Mouse (Mus musculus): ENCODE measurements around the gene Xlr4b. TPM values are rescaled to one million over a fixed set of nuclear protein-coding genes. Genes with fewer than 3 reads are reported as not detected.
"Not testable (repeated sequence)": the region's sequence is repeated elsewhere in the genome, so short reads cannot be mapped to it uniquely, and the experiment has no call there.

Xlr4b gene
- total RNA-seq (2021) (1 to 10 TPM in 1 of 2 experiments, under 1 TPM in 1; 0.32 to 1.9 TPM), polyA plus RNA-seq (2012; rRNA removed) (0.20 and 0.29 TPM in 2 replicates)
- long read RNA-seq, result 0 reads

GRCm38 (mm10) chrX:73213819-73214564 lies at the start of gene Xlr4b:
Gene Xlr4b, plus strand, starts transcription at chrX:73214333.
- 64% methylated on average over 19 of the region's 19 CpGs for WGBS
- intact Hi-C loops (cut with DNase I), result not testable (repeated sequence)

DNA sequence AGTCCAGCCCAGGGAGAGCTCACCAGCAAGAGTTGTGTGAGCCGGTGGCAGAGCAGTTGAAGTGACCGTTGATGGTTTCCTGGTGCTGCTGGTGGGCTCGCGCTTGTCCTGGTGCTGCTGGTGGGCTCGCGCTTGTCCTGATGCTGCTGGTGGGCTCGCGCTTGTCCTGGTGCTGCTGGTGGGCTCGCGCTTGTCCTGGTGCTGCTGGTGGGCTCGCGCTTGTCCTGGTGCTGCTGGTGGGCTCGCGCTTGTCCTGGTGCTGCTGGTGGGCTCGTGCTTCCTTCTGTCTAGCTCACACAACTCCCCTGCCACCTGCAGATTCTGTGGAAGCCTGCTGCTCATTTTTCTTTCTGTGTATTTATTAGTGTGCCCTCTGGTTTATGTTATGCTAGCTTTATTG lies 37.2 kb upstream of the Xlr4b start, which contains the start of gene Spin2d:
Gene Spin2d (minus strand): TSS at position 101 of the 400 bp plus-strand sequence.
- H3K36me3 ChIP-seq (ENCODE audit: control insufficient read depth, insufficient read depth, low read length); H3K27ac ChIP-seq; H3K27me3 ChIP-seq (ENCODE audit: control insufficient read depth, insufficient read depth, low read length); H3K4me1 ChIP-seq (ENCODE audit: control insufficient read depth, insufficient read depth, low read length); H3K79me2 ChIP-seq (replicated peaks; ENCODE audit: control insufficient read depth, insufficient read depth, low read length); intact Hi-C loops (cut with DNase I); DNase-seq; H3K4me3 ChIP-seq; H3K9ac ChIP-seq (ENCODE audit: low read depth, low read length): not testable (repeated sequence)
- WGBS, result 63% methylated on average over 5 of the region's 15 CpGs

More at GRCm38 (mm10) chrX:73213819-73214564, at the start of gene Xlr4b:
- not testable (repeated sequence) for DNase-seq; H3K79me2 ChIP-seq (replicated peaks; ENCODE audit: control insufficient read depth, insufficient read depth, low read length); H3K36me3 ChIP-seq (ENCODE audit: control insufficient read depth, insufficient read depth, low read length); H3K27ac ChIP-seq; H3K4me1 ChIP-seq (ENCODE audit: control insufficient read depth, insufficient read depth, low read length); H3K4me3 ChIP-seq; H3K27me3 ChIP-seq (ENCODE audit: control insufficient read depth, insufficient read depth, low read length); H3K9ac ChIP-seq (ENCODE audit: low read depth, low read length)

- H3K4me1 ChIP-seq (ENCODE audit: control insufficient read depth, insufficient read depth, low read length); H3K36me3 ChIP-seq (ENCODE audit: control insufficient read depth, insufficient read depth, low read length); H3K4me3 ChIP-seq; H3K79me2 ChIP-seq (replicated peaks; ENCODE audit: control insufficient read depth, insufficient read depth, low read length); intact Hi-C loops (cut with DNase I); H3K27ac ChIP-seq; H3K27me3 ChIP-seq (ENCODE audit: control insufficient read depth, insufficient read depth, low read length); H3K9ac ChIP-seq (ENCODE audit: low read depth, low read length): not testable (repeated sequence)
- WGBS, result 80% methylated on average over 10 of the region's 12 CpGs
- DNase-seq, result peak in 1 of 2 experiments; percentile 29
These were observed 22.2 kb upstream of the Xlr4b start, which contains the start of gene Xlr3b for GRCm38 (mm10) chrX:73191934-73192333. Gene Xlr3b, plus strand, starts transcription at chrX:73192207.

GRCm38 (mm10) chrX:73225365-73225764 lies 11.2 kb downstream of the Xlr4b start:
- Histone ChIP-seq H3K36me3 (ENCODE audit: control insufficient read depth, insufficient read depth, low read length) (no peaks in the 10 kb centered on the region; the same call in 1 of the 2 replicates), H3K4me3 (no peak overlapping the region), H3K79me2 (replicated peaks; ENCODE audit: control insufficient read depth, insufficient read depth, low read length) (no peaks in the 10 kb centered on the region), H3K4me1 (ENCODE audit: control insufficient read depth, insufficient read depth, low read length) (no peaks in the 10 kb centered on the region; the same call in 1 of the 2 replicates), H3K27me3 (ENCODE audit: control insufficient read depth, insufficient read depth, low read length) (no peaks in the 10 kb centered on the region), H3K9ac (ENCODE audit: low read depth, low read length) (no peak overlapping the region), H3K27ac (no peak overlapping the region)
- WGBS, result 56% methylated on average over 1 of the region's 1 CpGs
- intact Hi-C loops (cut with DNase I), result loop anchor here (10.0 kb wide), 1 partner anchor 119 kb away; the partner anchor contains the start of gene Zfp275
- no peak for DNase-seq
- TF ChIP-seq CTCF (IDR thresholded peaks at IDR 0.05), result no peak

DNA sequence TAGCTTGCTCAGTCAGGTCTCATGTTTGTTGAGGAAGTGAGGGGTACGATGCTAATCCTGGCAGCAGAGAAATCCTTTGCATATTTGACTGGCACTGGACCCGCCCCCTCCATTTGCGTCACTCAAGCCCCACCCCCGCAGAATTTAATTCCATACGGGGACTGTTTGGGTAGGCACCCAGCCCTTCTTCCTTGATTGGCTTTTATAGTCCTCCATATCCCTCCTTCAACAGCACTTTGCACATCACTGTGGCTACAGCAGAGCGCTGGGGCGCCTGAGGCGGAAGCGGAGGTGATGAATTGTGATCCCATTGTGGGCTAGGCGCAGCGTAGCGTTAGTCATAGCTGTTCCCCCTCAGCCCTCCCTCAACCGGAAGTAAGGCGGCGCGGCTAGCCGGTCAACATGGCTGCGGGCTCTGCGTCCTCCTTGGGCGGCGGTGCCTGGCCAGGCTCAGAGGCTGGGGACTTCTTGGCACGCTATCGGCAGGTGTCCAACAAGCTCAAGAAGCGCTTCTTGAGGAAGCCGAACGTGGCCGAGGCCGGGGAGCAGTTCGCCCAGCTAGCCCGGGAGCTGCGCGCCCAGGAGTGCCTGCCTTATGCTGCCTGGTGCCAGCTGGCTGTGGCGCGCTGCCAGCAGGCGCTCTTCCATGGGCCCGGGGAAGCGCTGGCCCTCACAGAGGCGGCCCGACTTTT lies 13.9 kb downstream of the Xlr4b start, which contains the start of gene F8a:
Gene F8a (plus strand): TSS at position 378 of the 692 bp plus-strand sequence.
- DNase-seq, result peak; percentile 82 to 88
- Histone ChIP-seq H3K36me3 (ENCODE audit: control insufficient read depth, insufficient read depth, low read length) (no peaks in the 10 kb centered on the region; the same call in 1 of the 2 replicates), H3K27ac (peak within 1 kb of the TSS; percentile 83), H3K4me1 (ENCODE audit: control insufficient read depth, insufficient read depth, low read length) (no peaks in the 10 kb centered on the region; the same call in 1 of the 2 replicates), H3K9ac (ENCODE audit: low read depth, low read length) (peak within 1 kb of the TSS; percentile 92), H3K4me3 (peak within 1 kb of the TSS; percentile 68), H3K79me2 (replicated peaks; ENCODE audit: control insufficient read depth, insufficient read depth, low read length) (no peaks in the 10 kb centered on the region), H3K27me3 (ENCODE audit: control insufficient read depth, insufficient read depth, low read length) (no peaks in the 10 kb centered on the region)
- TF ChIP-seq POLR2A (IDR thresholded peaks at IDR 0.05; ENCODE audit: insufficient read depth, low read depth, low read length), result peak; percentile 86
- no peak for TF ChIP-seq CTCF (IDR thresholded peaks at IDR 0.05)
- TF ChIP-seq EP300 (IDR thresholded peaks at IDR 0.05; ENCODE audit: insufficient read depth, low read depth, low read length), result 0 out of 2 replicates have a peak, but pooled peaks have one; percentile 46
- intact Hi-C loops (cut with DNase I), result loop anchor here (10.0 kb wide), 1 partner anchor 117 kb away; the partner anchor contains the start of gene Zfp275
- WGBS, result 19% methylated on average over 39 of the region's 39 CpGs

- TF ChIP-seq CTCF (IDR thresholded peaks at IDR 0.05) (no peak), EP300 (IDR thresholded peaks at IDR 0.05; ENCODE audit: insufficient read depth, low read depth, low read length) (no peak), POLR2A (IDR thresholded peaks at IDR 0.05; ENCODE audit: insufficient read depth, low read depth, low read length) (no peak)
- intact Hi-C loops (cut with DNase I), result loop anchor here (10.0 kb wide), 1 partner anchor 116 kb away; the partner anchor contains the start of gene Zfp275
- H3K36me3 ChIP-seq (ENCODE audit: control insufficient read depth, insufficient read depth, low read length), result no peaks in the 10 kb centered on the region; the same call in 1 of the 2 replicates
- no peaks in the 10 kb centered on the region for H3K27me3 ChIP-seq (ENCODE audit: control insufficient read depth, insufficient read depth, low read length)
- H3K27ac ChIP-seq, result peak overlapping the region; percentile 83
- H3K4me1 ChIP-seq (ENCODE audit: control insufficient read depth, insufficient read depth, low read length), result no peaks in the 10 kb centered on the region; the same call in 1 of the 2 replicates
- WGBS, result 16% methylated on average over 51 of the region's 51 CpGs
- H3K79me2 ChIP-seq (replicated peaks; ENCODE audit: control insufficient read depth, insufficient read depth, low read length), result no peaks in the 10 kb centered on the region
- DNase-seq, result peak in 1 of 2 experiments; percentile 73
- H3K9ac ChIP-seq (ENCODE audit: low read depth, low read length), result peak overlapping the region; percentile 92
- peak overlapping the region; percentile 68 for H3K4me3 ChIP-seq
These were observed 14.6 kb downstream of the Xlr4b start for GRCm38 (mm10) chrX:73228606-73229214.
